Mouse (Mus musculus) olfactory bulb, adult 2 months (tissue): ENCODE measurements around the gene Nipal3.

Experiments used
- CTCF ChIP-seq: fragments of 200-500 bp; IDR thresholded peaks from 2 replicates; pipeline ENCODE4 v1.5.1; 2012; ENCODE audit warnings: low read depth, mild to moderate bottlenecking, low read length, moderate library complexity; ENCODE audit not compliant: insufficient read depth
- POLR2A ChIP-seq: fragments of 200-500 bp; IDR thresholded peaks from 2 replicates; pipeline ENCODE4 v1.6.1; 2012; ENCODE audit warnings: mild to moderate bottlenecking, low read depth, low read length, moderate library complexity; ENCODE audit not compliant: insufficient read depth

GRCm38 (mm10) chr4:135397991-135398390 is 96.8 kb downstream of the Nipal3 start, which contains the start of gene Ncmap:
- TF ChIP-seq POLR2A, result no peak
- no peak for TF ChIP-seq CTCF
